In the genomic region with DNA sequence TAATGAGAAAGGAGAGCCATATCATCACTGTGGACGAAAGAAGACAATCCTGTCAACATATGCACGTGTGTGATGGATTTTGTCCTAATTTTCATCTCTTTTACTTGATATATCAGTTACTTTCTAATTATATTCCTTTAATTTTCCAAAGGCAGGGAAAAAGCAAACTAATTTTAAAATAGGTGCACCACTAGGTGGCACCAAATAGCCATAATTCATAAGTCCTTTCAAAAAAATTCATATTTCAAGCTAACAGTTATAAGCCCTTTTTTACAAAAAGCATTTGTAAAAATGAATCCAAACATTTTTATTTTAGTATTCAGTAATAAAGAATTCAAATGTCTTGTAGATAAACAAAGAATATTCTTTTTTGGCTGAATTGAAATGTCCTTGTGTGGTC, we compare ENCODE assay signal across 9 mouse cellular contexts.
A peak's percentile ranks its signal among the peaks of the same experiment; 100 is the strongest.
DNase-seq lines count a peak whose midpoint lies in the region; ATAC-seq and TF ChIP-seq lines count a peak whose summit lies in the region.
"Had no signal": no experiment of that assay in that cellular context is flagged by ENCODE, and none has a peak within 500 bp of the region (broad histone marks: within the 10 kb centered on the region; RNA-seq: fewer than 3 reads in every experiment).

No protein-coding gene starts in this region.

- no peaks in the 10 kb centered on the region for H3K27me3 ChIP-seq in embryonic facial prominence, embryonic 11.5 days (ENCODE audit: control insufficient read depth, insufficient read depth, low read length)
- no peaks in the 10 kb centered on the region for H3K27me3 ChIP-seq in embryonic facial prominence, embryonic 10.5 days (replicated peaks; ENCODE audit: low read depth, poor library complexity, severe bottlenecking)
- H3K27me3 ChIP-seq in MEL (ENCODE audit: control insufficient read depth in 1 of 2, insufficient read depth in 2 of 2, low read length in 2 of 2): no peaks in the 10 kb centered on the region
- H3K27me3 ChIP-seq in forebrain, embryonic 15.5 days: no peaks in the 10 kb centered on the region
- H3K27me3 ChIP-seq: limb, embryonic 12.5 days had no signal

- no peak overlapping the region for H3K4me2 ChIP-seq in embryonic facial prominence, embryonic 11.5 days (ENCODE audit: low read depth, low read length)
- no peak overlapping the region for H3K4me2 ChIP-seq in forebrain, embryonic 15.5 days (replicated peaks)
- H3K4me2 ChIP-seq: limb, embryonic 12.5 days had no signal

- H3K79me2 ChIP-seq in MEL (ENCODE audit: control insufficient read depth, insufficient read depth, low read length, poor library complexity): no peaks in the 10 kb centered on the region

- intact Hi-C loops in left cerebral cortex, postnatal 14 days (cut with DNase I): loop anchor here (5.0 kb wide), 1 partner anchor 573 kb away; no protein-coding TSS in a partner anchor

- H3K36me3 ChIP-seq in embryonic facial prominence, embryonic 11.5 days (replicated peaks; ENCODE audit: control insufficient read depth, insufficient read depth, low read depth, low read length): no peaks in the 10 kb centered on the region
- no peaks in the 10 kb centered on the region for H3K36me3 ChIP-seq in embryonic facial prominence, embryonic 10.5 days (replicated peaks)
- H3K36me3 ChIP-seq in MEL (ENCODE audit: control insufficient read depth in 1 of 2, insufficient read depth in 2 of 2, low read length in 2 of 2): no peaks in the 10 kb centered on the region
- no peaks in the 10 kb centered on the region for H3K36me3 ChIP-seq in forebrain, embryonic 15.5 days
- H3K36me3 ChIP-seq: limb, embryonic 12.5 days had no signal

- 11% methylated on average over 2 of the region's 2 CpGs for WGBS in embryonic facial prominence, embryonic 11.5 days
- WGBS in embryonic facial prominence, embryonic 10.5 days: 11% methylated on average over 2 of the region's 2 CpGs
- 10% methylated on average over 2 of the region's 2 CpGs for WGBS in forebrain, embryonic 15.5 days

- no peak for TF ChIP-seq EP300 in MEL (IDR thresholded peaks at IDR 0.05; ENCODE audit: low read depth in 1 of 2, low read length in 2 of 2)

- ATAC-seq in embryonic facial prominence, embryonic 11.5 days (replicated peaks; ENCODE audit: insufficient number of reproducible peaks, low FRiP score, low TSS enrichment, low read depth): no peak
- no peak for ATAC-seq in forebrain, embryonic 15.5 days (replicated peaks)

- TF ChIP-seq RAD21 in MEL (IDR thresholded peaks at IDR 0.05; ENCODE audit: low read depth, low read length): peak; percentile 82

- H3K4me3 ChIP-seq in embryonic facial prominence, embryonic 11.5 days (ENCODE audit: low read depth, low read length): no peak overlapping the region
- H3K4me3 ChIP-seq in embryonic facial prominence, embryonic 10.5 days: no peak overlapping the region
- H3K4me3 ChIP-seq in MEL (ENCODE audit: control insufficient read depth in 1 of 2, insufficient read depth in 1 of 2, low read depth in 2 of 2, low read length in 2 of 2): no peak overlapping the region
- H3K4me3 ChIP-seq in forebrain, embryonic 15.5 days: no peak overlapping the region
- H3K4me3 ChIP-seq: limb, embryonic 12.5 days had no signal

- H3K9me3 ChIP-seq in embryonic facial prominence, embryonic 11.5 days (replicated peaks; ENCODE audit: control insufficient read depth, low read length): no peaks in the 10 kb centered on the region
- no peaks in the 10 kb centered on the region for H3K9me3 ChIP-seq in embryonic facial prominence, embryonic 10.5 days
- H3K9me3 ChIP-seq in MEL (replicated peaks; ENCODE audit: insufficient read depth, low read length): no peaks in the 10 kb centered on the region
- no peaks in the 10 kb centered on the region for H3K9me3 ChIP-seq in forebrain, embryonic 15.5 days
- H3K9me3 ChIP-seq: limb, embryonic 12.5 days had no signal

- H3K9ac ChIP-seq in embryonic facial prominence, embryonic 11.5 days (replicated peaks; ENCODE audit: low read length): no peak overlapping the region
- no peak overlapping the region for H3K9ac ChIP-seq in MEL (ENCODE audit: control insufficient read depth, low read depth, low read length, poor library complexity, severe bottlenecking)
- no peak overlapping the region for H3K9ac ChIP-seq in forebrain, embryonic 15.5 days (replicated peaks)
- H3K9ac ChIP-seq: limb, embryonic 12.5 days had no signal

- peak in 1 of 3 experiments; percentile 65; a peak in 2 of 6 replicates for TF ChIP-seq CTCF in MEL (IDR thresholded peaks at IDR 0.05 in 2 of 3, conservative IDR thresholded peaks at IDR 0.05 in 1 of 3; ENCODE audit: control insufficient read depth in 1 of 3, insufficient read depth in 1 of 3, low read depth in 2 of 3, low read length in 3 of 3, poor library complexity in 1 of 3, severe bottlenecking in 1 of 3)

- H3K4me1 ChIP-seq in embryonic facial prominence, embryonic 11.5 days (ENCODE audit: control insufficient read depth, insufficient read depth, low read length): no peaks in the 10 kb centered on the region
- H3K4me1 ChIP-seq in embryonic facial prominence, embryonic 10.5 days: no peaks in the 10 kb centered on the region
- no peaks in the 10 kb centered on the region for H3K4me1 ChIP-seq in MEL (ENCODE audit: control insufficient read depth in 1 of 2, insufficient read depth in 2 of 2, low read length in 2 of 2)
- H3K4me1 ChIP-seq in forebrain, embryonic 15.5 days: no peaks in the 10 kb centered on the region
- H3K4me1 ChIP-seq: limb, embryonic 12.5 days had no signal

- no peak overlapping the region for H3K27ac ChIP-seq in embryonic facial prominence, embryonic 11.5 days (replicated peaks; ENCODE audit: low read depth, low read length)
- no peak overlapping the region for H3K27ac ChIP-seq in embryonic facial prominence, embryonic 10.5 days (replicated peaks)
- H3K27ac ChIP-seq in MEL (ENCODE audit: control insufficient read depth, low read depth, low read length): no peak overlapping the region
- H3K27ac ChIP-seq in forebrain, embryonic 15.5 days (replicated peaks): no peak overlapping the region
- H3K27ac ChIP-seq: limb, embryonic 12.5 days had no signal

- DNase-seq in embryonic facial prominence, embryonic 11.5 days (ENCODE audit: low spot score): peak; percentile 54
- DNase-seq in embryonic facial prominence, embryonic 10.5 days (ENCODE audit: low spot score): no peak
- peak; percentile 20 to 46 for DNase-seq in left cerebral cortex, postnatal 14 days (ENCODE audit: low spot score in 2 of 2)
- no peak for DNase-seq in left cerebral cortex, adult 8-10 months (ENCODE audit: low spot score in 2 of 2)
- peak; percentile 37 for DNase-seq in MEL (ENCODE audit: low read depth, low spot score)
- DNase-seq in forelimb bud, embryonic 11.5 days (ENCODE audit: low read depth, low spot score): peak; percentile 16
- no peak for DNase-seq in urinary bladder, postnatal 36 days (ENCODE audit: low spot score in 2 of 2)

- TF ChIP-seq POLR2A in MEL (IDR thresholded peaks at IDR 0.05; ENCODE audit: control insufficient read depth in 1 of 2, insufficient read depth in 1 of 2, low read depth in 1 of 2, low read length in 2 of 2, poor library complexity in 1 of 2): no peak

TF ChIP-seq in MEL, 35 proteins besides CTCF, POLR2A, EP300 and RAD21:
- TF ChIP-seq TBP (IDR thresholded peaks at IDR 0.05; ENCODE audit: low read depth, low read length) (no peak), SMC3 (IDR thresholded peaks at IDR 0.05; ENCODE audit: low read depth, low read length) (peak; percentile 69), ZNF384 (IDR thresholded peaks at IDR 0.05; ENCODE audit: low read depth, low read length) (peak; percentile 73), ZC3H11A (IDR thresholded peaks at IDR 0.05; ENCODE audit: low read depth, low read length) (peak; percentile 54), GATA1 (IDR thresholded peaks at IDR 0.05; ENCODE audit: low read depth, low read length) (no peak)

Comparison
In these comparisons a context has a peak if more than half of its experiments do, and no peak if none do; other contexts are left out.
1. DNase-seq: peak in embryonic facial prominence, embryonic 11.5 days (single experiment), left cerebral cortex, postnatal 14 days (2 of 2), MEL (single experiment) and forelimb bud, embryonic 11.5 days (single experiment); none in embryonic facial prominence, embryonic 10.5 days (single experiment), left cerebral cortex, adult 8-10 months (0 of 2) and urinary bladder, postnatal 36 days (0 of 2).